Mouse (Mus musculus): ENCODE measurements around the gene Fermt1. TPM values are rescaled to one million over a fixed set of nuclear protein-coding genes. Genes with fewer than 3 reads are reported as not detected.

Gene Fermt1
- polyA plus RNA-seq, 1 experiment from 2014 or later: 8.6 TPM

DNA sequence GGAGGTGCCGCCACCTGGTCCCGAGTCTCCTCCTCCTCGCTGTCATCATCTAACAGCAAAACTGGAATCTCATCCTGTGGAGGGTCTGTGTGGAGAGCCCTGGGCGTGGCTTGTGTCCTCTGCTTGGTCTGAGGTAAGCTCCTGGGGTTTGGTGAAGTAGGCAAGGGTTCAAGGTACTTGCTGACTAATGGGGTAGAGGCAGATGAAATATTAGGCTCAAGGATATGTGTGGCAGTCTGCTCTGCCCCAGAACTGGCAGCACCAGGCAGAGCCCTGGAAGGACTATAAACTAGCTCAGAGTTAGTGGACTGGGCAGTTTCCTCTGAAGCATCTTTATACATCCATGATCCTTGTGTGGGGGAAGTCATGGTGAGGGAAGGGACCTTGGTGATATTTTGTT lies 75.4 kb downstream of the Fermt1 start:
- WGBS: 78% methylated on average over 4 of the region's 4 CpGs
- H3K9me3 ChIP-seq: no peaks in the 10 kb centered on the region
- H3K4me1 ChIP-seq (replicated peaks): no peaks in the 10 kb centered on the region
- H3K4me3 ChIP-seq: no peak overlapping the region
- peaks cover 16% of the 10 kb centered on the region for H3K36me3 ChIP-seq
- H3K27ac ChIP-seq: no peak overlapping the region
- no peak for DNase-seq (ENCODE audit: low spot score)
- no peaks in the 10 kb centered on the region for H3K27me3 ChIP-seq (ENCODE audit: insufficient read depth, poor library complexity, severe bottlenecking)

DNA sequence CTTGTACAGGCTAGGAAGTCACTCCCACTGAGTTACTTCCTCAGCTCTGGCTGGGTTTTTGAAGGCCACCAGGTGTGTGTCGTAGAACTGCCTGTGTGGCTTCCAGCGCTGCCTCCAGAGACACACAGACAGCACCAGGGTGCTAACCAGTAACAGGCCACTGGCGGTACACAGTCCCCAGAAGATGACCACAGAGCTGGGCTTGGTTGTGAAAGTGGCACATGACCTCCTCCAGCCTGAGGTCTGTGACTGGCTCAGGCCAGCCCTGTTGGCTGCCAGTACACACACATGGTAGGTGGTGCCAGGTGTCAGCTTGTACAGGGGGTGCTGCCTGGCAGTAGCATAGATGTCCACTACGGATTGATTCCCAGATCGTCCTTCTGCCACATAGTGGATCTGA lies 76.0 kb downstream of the Fermt1 start:
- WGBS: 92% methylated on average over 5 of the region's 5 CpGs
- H3K27ac ChIP-seq: no peak overlapping the region
- peaks cover 20% of the 10 kb centered on the region for H3K36me3 ChIP-seq
- no peaks in the 10 kb centered on the region for H3K27me3 ChIP-seq (ENCODE audit: insufficient read depth, poor library complexity, severe bottlenecking)
- H3K4me3 ChIP-seq: no peak overlapping the region
- no peaks in the 10 kb centered on the region for H3K9me3 ChIP-seq
- DNase-seq (ENCODE audit: low spot score): no peak
- H3K4me1 ChIP-seq (replicated peaks): no peaks in the 10 kb centered on the region

DNA sequence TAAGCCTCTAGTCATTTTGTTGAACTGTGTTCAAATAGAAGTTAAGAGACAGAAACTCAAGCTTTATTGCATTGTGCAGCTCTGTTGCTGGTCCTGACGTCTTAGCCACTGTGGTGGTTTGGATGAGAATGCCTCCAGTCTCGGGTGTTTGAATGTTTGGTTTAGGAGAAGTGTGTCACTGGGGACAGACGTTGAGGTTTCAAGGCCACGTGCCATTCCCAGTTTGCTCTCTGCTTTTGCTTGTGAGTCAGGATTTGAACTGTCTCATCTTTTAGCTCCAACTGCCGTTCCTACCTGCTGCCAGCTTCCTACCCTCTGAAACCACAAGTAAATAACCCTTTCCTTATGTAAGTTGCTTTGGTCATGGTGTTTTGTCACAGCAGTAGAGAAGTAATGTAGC lies 78.2 kb downstream of the Fermt1 start:
- Histone ChIP-seq H3K36me3 (peaks cover 29% of the 10 kb centered on the region), H3K4me3 (no peak overlapping the region), H3K4me1 (replicated peaks) (no peaks in the 10 kb centered on the region), H3K27ac (no peak overlapping the region), H3K27me3 (ENCODE audit: insufficient read depth, poor library complexity, severe bottlenecking) (no peaks in the 10 kb centered on the region), H3K9me3 (no peaks in the 10 kb centered on the region)
- WGBS: 82% methylated on average over 5 of the region's 5 CpGs
- no peak for DNase-seq (ENCODE audit: low spot score)

DNA sequence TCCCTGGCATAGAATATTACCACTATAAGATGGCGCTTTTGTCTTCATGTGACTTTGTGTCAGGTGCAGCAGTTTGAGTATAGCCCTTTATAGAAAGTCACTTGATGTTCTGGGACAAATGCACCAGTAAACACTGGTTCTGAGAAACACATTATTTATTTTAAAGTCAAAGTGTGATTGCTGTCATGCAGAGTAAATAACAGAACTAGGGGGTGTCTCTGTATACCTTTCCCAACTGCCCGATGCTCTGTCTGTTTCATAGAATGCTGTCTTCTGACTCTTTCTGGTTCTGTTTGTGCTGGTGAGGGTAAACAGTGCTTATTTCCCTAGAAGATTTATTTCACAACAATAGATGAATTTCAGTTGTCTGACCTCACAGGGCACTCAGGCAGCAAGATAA lies 82.4 kb downstream of the Fermt1 start:
- H3K27me3 ChIP-seq (ENCODE audit: insufficient read depth, poor library complexity, severe bottlenecking): no peaks in the 10 kb centered on the region
- no peak overlapping the region for H3K27ac ChIP-seq
- H3K36me3 ChIP-seq: peaks cover 35% of the 10 kb centered on the region
- no peaks in the 10 kb centered on the region for H3K9me3 ChIP-seq
- no peak overlapping the region for H3K4me3 ChIP-seq
- 96% methylated on average over 2 of the region's 2 CpGs for WGBS
- no peaks in the 10 kb centered on the region for H3K4me1 ChIP-seq (replicated peaks)
- DNase-seq (ENCODE audit: low spot score): no peak

DNA sequence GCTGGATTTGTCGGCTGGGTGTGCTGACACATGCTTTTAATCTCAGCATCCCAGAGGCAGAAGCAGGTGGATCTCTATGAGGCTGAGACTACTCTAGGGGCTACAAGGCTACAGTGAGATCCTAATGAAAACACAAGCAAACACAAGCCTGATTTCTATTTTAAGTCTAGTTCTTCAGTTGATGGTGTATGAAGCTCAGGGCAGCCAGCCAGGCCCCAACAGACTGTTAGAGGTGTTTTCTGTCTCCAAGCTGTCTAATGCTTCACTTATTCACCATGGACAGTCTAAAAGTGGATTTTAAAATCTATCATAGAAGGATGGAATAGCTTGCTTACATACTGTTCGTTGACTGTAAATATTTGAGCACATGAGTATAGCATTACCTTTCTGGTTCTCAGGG lies 84.2 kb downstream of the Fermt1 start:
- Histone ChIP-seq H3K27me3 (ENCODE audit: insufficient read depth, poor library complexity, severe bottlenecking) (no peaks in the 10 kb centered on the region), H3K36me3 (peaks cover 33% of the 10 kb centered on the region), H3K27ac (no peak overlapping the region), H3K9me3 (no peaks in the 10 kb centered on the region), H3K4me1 (replicated peaks) (no peaks in the 10 kb centered on the region), H3K4me3 (no peak overlapping the region)
- WGBS: 96% methylated on average over 2 of the region's 2 CpGs
- no peak for DNase-seq (ENCODE audit: low spot score)

DNA sequence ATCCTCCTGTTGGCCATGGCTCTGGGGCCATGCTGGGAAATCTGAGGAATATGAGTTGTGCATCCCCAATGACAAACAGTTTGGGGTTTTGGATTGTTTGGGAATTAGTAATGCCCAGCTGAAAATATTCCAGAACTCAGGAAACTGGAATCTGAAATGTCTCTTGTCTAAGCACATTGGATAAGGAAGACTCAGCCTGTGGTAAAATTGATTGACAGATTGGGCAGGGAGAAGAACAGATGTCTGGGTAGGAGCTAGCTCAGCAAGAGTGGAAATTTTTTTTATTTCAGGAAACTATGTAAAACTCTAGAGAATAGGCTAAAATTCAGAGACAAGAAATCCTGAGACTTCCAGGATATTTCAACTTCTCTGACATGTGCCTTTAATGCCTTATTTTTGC lies 85.3 kb downstream of the Fermt1 start:
- Histone ChIP-seq H3K27ac (no peak overlapping the region), H3K4me1 (replicated peaks) (no peaks in the 10 kb centered on the region), H3K36me3 (peaks cover 32% of the 10 kb centered on the region), H3K27me3 (ENCODE audit: insufficient read depth, poor library complexity, severe bottlenecking) (no peaks in the 10 kb centered on the region), H3K9me3 (no peaks in the 10 kb centered on the region), H3K4me3 (no peak overlapping the region)
- DNase-seq (ENCODE audit: low spot score): no peak

DNA sequence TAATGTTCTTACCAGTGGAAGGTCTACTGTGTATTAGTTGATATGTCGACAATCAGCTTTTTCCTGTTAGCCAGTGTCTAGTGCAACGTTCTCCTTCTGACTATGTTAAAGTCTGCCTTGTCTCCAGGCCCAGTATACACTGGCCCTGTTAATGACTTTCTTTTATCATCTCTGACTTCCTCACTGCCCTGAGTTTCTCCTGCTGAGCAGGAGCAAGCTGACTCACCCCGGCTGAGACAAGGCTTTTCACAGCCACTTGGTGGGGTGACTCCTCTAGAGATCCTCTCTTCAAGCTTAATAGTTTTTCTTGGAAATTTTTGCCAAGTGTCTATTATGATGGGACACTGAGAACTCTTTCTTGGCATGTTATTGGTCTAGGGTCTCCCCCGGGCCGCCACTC lies 89.4 kb downstream of the Fermt1 start:
- no peaks in the 10 kb centered on the region for H3K4me1 ChIP-seq (replicated peaks)
- H3K4me3 ChIP-seq: no peak overlapping the region
- DNase-seq (ENCODE audit: low spot score): no peak
- peaks cover 44% of the 10 kb centered on the region for H3K36me3 ChIP-seq
- no peaks in the 10 kb centered on the region for H3K27me3 ChIP-seq (ENCODE audit: insufficient read depth, poor library complexity, severe bottlenecking)
- no peaks in the 10 kb centered on the region for H3K9me3 ChIP-seq
- no peak overlapping the region for H3K27ac ChIP-seq
- WGBS: 83% methylated on average over 5 of the region's 5 CpGs

Other genes starting within 250 kb of the Fermt1 start
- gene Chgb, start 164.6 kb downstream of the Fermt1 start, polyA plus RNA-seq (2016; fragmentation: Nextera tagmentation; extraction: Ambion mirVana): 9.0 and 16.3 TPM in 2 replicates
- gene Trmt6, start 129.9 kb downstream of the Fermt1 start, polyA plus RNA-seq (2016; fragmentation: Nextera tagmentation; extraction: Ambion mirVana): 31.7 and 37.2 TPM in 2 replicates
- gene Mcm8, start 129.8 kb downstream of the Fermt1 start, polyA plus RNA-seq (2016; fragmentation: Nextera tagmentation; extraction: Ambion mirVana): 19.8 and 30.9 TPM in 2 replicates
- 8.5 and 8.7 TPM in 2 replicates for gene Crls1, start 99.2 kb downstream of the Fermt1 start, polyA plus RNA-seq (2016; fragmentation: Nextera tagmentation; extraction: Ambion mirVana)
- 0.31 and 0.45 TPM in 2 replicates for gene Lrrn4, start 65.0 kb downstream of the Fermt1 start, polyA plus RNA-seq (2016; fragmentation: Nextera tagmentation; extraction: Ambion mirVana)